Mouse (Mus musculus) E14TG2a.4 (cell line): Measurements from ENCODE around the gene Plin3.
A peak's percentile ranks its signal among the peaks of the same experiment; 100 is the strongest.

ENCODE experiments used
- H3K27me3 ChIP-seq: 2 replicates; pipeline ENCODE4 v1.6.1; 2014; ENCODE audit warnings: low read length, control low read depth; ENCODE audit not compliant: insufficient read depth
- H3K36me3 ChIP-seq: 2 replicates; pipeline ENCODE4 v1.6.1; 2014; ENCODE audit warnings: low read length, control low read depth; ENCODE audit not compliant: insufficient read depth
- H3K4me1 ChIP-seq: replicated peaks from 2 replicates; pipeline ENCODE4 v1.6.1; 2014; ENCODE audit warnings: low read depth, low read length, control low read depth
- H3K4me3 ChIP-seq: replicated peaks from 2 replicates; pipeline ENCODE4 v1.5.1; 2014; ENCODE audit warnings: mild to moderate bottlenecking, low read length
- H3K9me3 ChIP-seq: 2 replicates; pipeline ENCODE4 v1.6.1; 2014; ENCODE audit warnings: low read length, control low read depth
- CTCF ChIP-seq: conservative IDR thresholded peaks from 2 replicates; pipeline ENCODE4 v1.5.1; 2014; ENCODE audit warnings: low read length
- NANOG ChIP-seq: IDR thresholded peaks from 2 replicates; pipeline ENCODE4 v1.6.1; 2014; ENCODE audit warnings: borderline replicate concordance, low read length, mixed read lengths
- POU5F1 ChIP-seq: IDR thresholded peaks from 2 replicates; pipeline ENCODE4 v1.6.1; 2014; ENCODE audit warnings: low read length, borderline replicate concordance

The Plin3 gene

DNA sequence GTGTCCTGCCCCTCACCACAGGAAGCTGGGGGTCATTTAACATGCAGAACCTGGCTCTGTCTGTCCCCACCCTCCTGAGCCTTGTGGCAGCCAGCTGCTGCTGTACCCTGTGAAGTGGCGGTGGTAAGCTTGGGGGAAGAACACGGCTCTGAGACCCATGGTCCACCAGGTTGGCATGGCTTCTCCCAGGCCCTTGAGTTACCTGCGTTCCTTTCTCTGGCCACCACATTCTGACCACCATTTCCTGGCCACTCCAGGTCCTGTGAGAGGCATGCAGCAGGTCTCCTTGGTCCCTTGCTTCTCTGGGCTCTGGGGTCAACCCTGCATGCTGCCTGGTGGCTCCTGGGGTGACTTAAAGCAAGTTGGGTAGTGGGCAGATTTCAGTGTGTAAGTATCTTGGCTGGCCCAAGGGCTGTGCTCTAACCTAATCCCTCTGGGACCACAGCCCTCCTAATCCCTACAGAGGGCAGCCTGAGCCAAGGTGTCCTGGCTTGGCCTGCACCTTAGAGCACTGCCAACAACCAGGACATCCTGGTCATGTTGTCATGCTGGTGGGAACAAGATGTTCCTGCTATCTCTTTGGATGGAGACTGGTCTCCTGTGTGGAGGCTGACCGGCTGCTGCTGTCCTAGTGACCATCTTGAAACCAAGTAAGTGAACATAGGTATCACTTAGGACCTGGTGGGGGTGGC, at the start of gene Plin3:
TSS of gene Plin3 (minus strand) at position 343 of the 692 bp plus-strand sequence.
- no peaks in the 10 kb centered on the region for H3K9me3 ChIP-seq
- peaks cover under 1% of the 10 kb centered on the region; the same call in 1 of the 2 replicates for H3K36me3 ChIP-seq
- H3K27me3 ChIP-seq = peaks cover 19% of the 10 kb centered on the region
- H3K4me1 ChIP-seq = peaks cover 70% of the 10 kb centered on the region
- peak within 1 kb of the TSS; percentile 70 for H3K4me3 ChIP-seq
- TF ChIP-seq NANOG = no peak
- TF ChIP-seq CTCF = no peak
- TF ChIP-seq POU5F1 = no peak

DNA sequence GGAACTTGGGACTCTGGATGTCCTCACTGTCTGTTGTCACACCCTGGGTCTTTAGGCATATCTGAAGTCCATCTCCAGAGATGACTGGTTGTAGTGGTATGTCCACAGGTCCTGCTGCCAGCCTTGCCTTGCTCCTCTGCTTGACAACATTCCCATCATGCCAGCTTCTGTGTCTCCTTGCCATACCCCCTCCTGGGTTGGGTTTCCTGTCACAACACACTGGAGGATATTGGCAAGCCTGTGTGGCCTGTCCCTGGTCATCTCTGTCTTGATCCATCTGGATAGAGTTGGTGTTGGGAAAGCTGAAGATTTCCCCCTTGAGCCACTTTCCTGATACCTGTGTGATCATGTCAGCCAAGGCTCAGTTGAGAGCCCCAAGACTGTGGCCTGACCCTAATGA, 48.0 kb upstream of the Plin3 start:
- Histone ChIP-seq H3K4me3 (no peak overlapping the region), H3K4me1 (peaks cover 52% of the 10 kb centered on the region), H3K27me3 (no peaks in the 10 kb centered on the region), H3K9me3 (no peaks in the 10 kb centered on the region), H3K36me3 (peaks cover 52% of the 10 kb centered on the region)
- TF ChIP-seq POU5F1 (no peak), NANOG (no peak), CTCF (no peak)

GRCm38 (mm10) chr17:56338909-56339308, 46.2 kb upstream of the Plin3 start:
- peaks cover 45% of the 10 kb centered on the region for H3K4me1 ChIP-seq
- no peak overlapping the region for H3K4me3 ChIP-seq
- no peaks in the 10 kb centered on the region for H3K9me3 ChIP-seq
- H3K27me3 ChIP-seq = no peaks in the 10 kb centered on the region
- peaks cover 52% of the 10 kb centered on the region for H3K36me3 ChIP-seq
- TF ChIP-seq POU5F1 (no peak), CTCF (peak; percentile 71), NANOG (no peak)

DNA sequence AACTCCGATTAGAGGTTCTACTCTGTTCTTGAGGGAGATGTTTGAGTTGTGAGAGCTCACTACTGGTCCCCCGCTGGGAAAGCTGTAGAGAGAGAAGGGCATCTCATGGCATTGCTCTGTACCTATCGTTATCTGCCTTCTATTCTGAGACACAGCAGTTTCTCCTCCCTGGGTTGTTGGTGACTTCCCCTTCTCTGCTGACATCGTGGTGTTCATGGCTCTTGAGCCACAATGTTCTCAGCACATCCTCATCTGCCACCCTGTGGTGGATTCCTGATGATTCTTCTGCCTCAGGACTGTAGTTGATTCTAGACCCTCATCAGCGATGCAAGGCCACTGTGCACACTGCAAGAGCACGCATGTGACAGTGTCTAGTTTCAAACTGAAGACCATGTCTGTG, 45.1 kb upstream of the Plin3 start:
- no peak for TF ChIP-seq CTCF
- TF ChIP-seq NANOG = no peak
- TF ChIP-seq POU5F1 = no peak
- H3K4me1 ChIP-seq = peaks cover 45% of the 10 kb centered on the region
- no peaks in the 10 kb centered on the region for H3K27me3 ChIP-seq
- no peaks in the 10 kb centered on the region for H3K9me3 ChIP-seq
- no peak overlapping the region for H3K4me3 ChIP-seq
- H3K36me3 ChIP-seq = peaks cover 53% of the 10 kb centered on the region

DNA sequence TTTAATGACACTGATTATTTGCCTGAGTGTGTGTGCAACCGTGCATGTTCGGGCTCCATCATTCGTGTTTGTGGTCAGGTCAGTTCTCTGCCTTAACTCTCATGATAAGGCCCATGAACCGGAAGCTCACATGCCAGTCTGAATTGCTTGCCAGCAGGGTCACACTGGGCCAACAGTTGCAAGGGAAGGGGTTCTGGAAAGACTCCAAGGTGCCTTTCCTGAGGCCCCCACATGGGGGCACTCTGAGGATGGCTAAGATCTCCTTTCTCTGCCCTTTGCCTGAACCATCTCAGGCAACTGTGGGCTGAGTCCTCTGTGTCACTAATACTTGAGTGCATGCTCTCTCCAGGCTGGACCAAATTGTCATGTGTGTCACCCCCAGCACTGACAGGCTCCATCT, 44.5 kb upstream of the Plin3 start:
- Histone ChIP-seq H3K4me3 (no peak overlapping the region), H3K4me1 (peaks cover 51% of the 10 kb centered on the region), H3K27me3 (no peaks in the 10 kb centered on the region), H3K9me3 (no peaks in the 10 kb centered on the region), H3K36me3 (peaks cover 53% of the 10 kb centered on the region)
- TF ChIP-seq NANOG (no peak), CTCF (peak; percentile 75)

DNA sequence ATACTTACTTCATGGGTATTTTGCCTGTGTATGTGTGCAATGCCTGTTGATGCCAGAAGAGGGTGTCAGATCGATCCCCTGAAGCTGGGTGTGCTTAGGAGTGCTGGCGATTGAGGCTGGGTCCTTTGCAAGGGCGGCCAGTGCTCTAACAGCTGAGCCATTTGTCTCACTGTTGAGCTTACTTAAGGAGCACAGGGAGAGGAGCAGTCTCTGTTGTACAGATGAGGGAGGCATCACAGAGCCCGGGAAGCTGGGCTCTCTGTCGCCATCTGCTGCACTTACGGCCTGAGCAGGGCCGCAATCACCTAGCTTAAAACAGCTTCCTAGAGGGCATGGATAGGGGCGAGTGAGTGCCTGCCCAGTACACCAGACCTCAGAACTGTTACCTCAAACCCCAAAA, 40.3 kb upstream of the Plin3 start:
- H3K27me3 ChIP-seq = no peaks in the 10 kb centered on the region
- H3K4me3 ChIP-seq = no peak overlapping the region
- TF ChIP-seq CTCF (peak; percentile 44), POU5F1 (no peak), NANOG (no peak)
- peaks cover 59% of the 10 kb centered on the region for H3K36me3 ChIP-seq
- no peaks in the 10 kb centered on the region for H3K9me3 ChIP-seq
- peaks cover 74% of the 10 kb centered on the region for H3K4me1 ChIP-seq

DNA sequence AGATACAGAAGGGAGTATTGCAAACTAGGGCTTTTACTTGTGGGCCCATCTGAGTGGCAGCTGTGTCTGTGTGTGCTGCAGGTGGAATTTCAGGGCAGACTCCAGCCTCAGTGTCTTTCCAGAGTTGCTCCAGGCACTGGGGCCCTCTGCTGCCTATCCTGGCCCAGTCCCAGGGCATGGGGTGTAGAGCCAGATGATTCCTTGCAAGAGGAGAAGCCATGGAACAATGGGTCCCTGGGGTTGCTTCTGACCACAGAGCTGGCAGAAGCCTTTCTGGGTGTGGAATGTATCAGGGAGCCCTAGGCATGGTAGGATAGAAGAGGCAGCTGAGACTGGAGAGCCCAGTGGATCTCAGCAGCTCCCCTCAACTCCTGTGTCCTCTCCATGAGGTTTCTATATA, 38.6 kb upstream of the Plin3 start:
- Histone ChIP-seq H3K9me3 (no peaks in the 10 kb centered on the region), H3K27me3 (no peaks in the 10 kb centered on the region), H3K4me1 (peaks cover 85% of the 10 kb centered on the region), H3K36me3 (peaks cover 58% of the 10 kb centered on the region), H3K4me3 (no peak overlapping the region)
- no peak for TF ChIP-seq NANOG
- TF ChIP-seq POU5F1 = no peak
- TF ChIP-seq CTCF = no peak

- H3K4me3 ChIP-seq = no peak overlapping the region
- TF ChIP-seq CTCF (no peak), POU5F1 (no peak), NANOG (no peak)
- H3K4me1 ChIP-seq = peaks cover 80% of the 10 kb centered on the region
- no peaks in the 10 kb centered on the region for H3K27me3 ChIP-seq
- H3K36me3 ChIP-seq = peaks cover 49% of the 10 kb centered on the region
- no peaks in the 10 kb centered on the region for H3K9me3 ChIP-seq
Measured at GRCm38 (mm10) chr17:56330345-56330744, 37.7 kb upstream of the Plin3 start.

DNA sequence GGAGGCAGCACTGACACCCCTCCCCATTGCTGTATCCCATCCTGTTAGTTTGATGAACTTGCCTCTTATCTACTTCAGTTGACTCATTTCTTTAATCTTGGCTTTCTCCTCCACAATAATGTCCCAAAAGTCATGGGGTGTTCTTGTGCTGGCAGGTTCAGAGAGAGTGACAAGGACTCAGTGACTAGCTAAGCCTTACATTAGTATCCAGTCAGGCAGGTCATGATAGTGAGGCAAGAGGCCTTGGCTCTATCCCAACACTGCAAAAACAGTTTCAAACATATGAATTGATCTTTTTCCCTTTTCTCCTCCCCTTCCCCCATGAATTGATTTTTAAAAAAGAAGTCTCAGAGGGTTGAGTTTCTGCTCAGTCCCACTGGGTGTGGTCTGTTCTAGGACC, 36.6 kb upstream of the Plin3 start:
- H3K36me3 ChIP-seq = peaks cover 42% of the 10 kb centered on the region
- no peaks in the 10 kb centered on the region for H3K9me3 ChIP-seq
- H3K4me3 ChIP-seq = no peak overlapping the region
- TF ChIP-seq POU5F1 (no peak), CTCF (no peak), NANOG (no peak)
- no peaks in the 10 kb centered on the region for H3K27me3 ChIP-seq
- peaks cover 83% of the 10 kb centered on the region for H3K4me1 ChIP-seq
